In genomic region chr3:89966946-89967345, GRCm38 (mm10) we compare ENCODE assay signal across 11 mouse cellular contexts. TPM values are rescaled to one million over a fixed set of nuclear protein-coding genes. Genes with fewer than 3 reads are reported as not detected.
DNase-seq lines count a peak whose midpoint lies in the region; ATAC-seq and TF ChIP-seq lines count a peak whose summit lies in the region.
"Had no signal": no experiment of that assay in that cellular context is flagged by ENCODE, and none has a peak within 500 bp of the region (broad histone marks: within the 10 kb centered on the region; RNA-seq: fewer than 3 reads in every experiment).

No protein-coding gene starts in this region.

- no peaks in the 10 kb centered on the region for H3K79me2 ChIP-seq in liver, adult 2 months (ENCODE audit: control insufficient read depth, insufficient read depth, low read length)

- no peaks in the 10 kb centered on the region for H3K9me3 ChIP-seq in liver, embryonic 11.5 days (ENCODE audit: control insufficient read depth, low read length)
- H3K9me3 ChIP-seq in ES-E14 (ENCODE audit: control insufficient read depth, insufficient read depth, low read depth, low read length), result no peaks in the 10 kb centered on the region
- no peaks in the 10 kb centered on the region for H3K9me3 ChIP-seq in hindbrain, embryonic 12.5 days (replicated peaks)
- H3K9me3 ChIP-seq: limb, embryonic 13.5 days had no signal

- WGBS in liver, adult 2 months, result 75% methylated on average over 4 of the region's 4 CpGs
- WGBS in liver, embryonic 11.5 days, result 67% methylated on average over 4 of the region's 4 CpGs
- 69% methylated on average over 4 of the region's 4 CpGs for WGBS in small intestine, adult 2 months
- WGBS in hindbrain, embryonic 12.5 days, result 79% methylated on average over 4 of the region's 4 CpGs

- peaks cover 5% of the 10 kb centered on the region; the same call in 1 of the 2 replicates for H3K27me3 ChIP-seq in liver, adult 2 months (ENCODE audit: control insufficient read depth, insufficient read depth, low read length)
- H3K27me3 ChIP-seq in liver, embryonic 11.5 days (replicated peaks; ENCODE audit: control insufficient read depth, insufficient read depth, low read length), result no peaks in the 10 kb centered on the region; the same call in 1 of the 2 replicates
- H3K27me3 ChIP-seq in small intestine, adult 2 months (ENCODE audit: control insufficient read depth, insufficient read depth, low read length), result peaks cover 17% of the 10 kb centered on the region
- H3K27me3 ChIP-seq in hindbrain, embryonic 12.5 days, result no peaks in the 10 kb centered on the region
- H3K27me3 ChIP-seq: limb, embryonic 13.5 days had no signal

- no peaks in the 10 kb centered on the region for H3K36me3 ChIP-seq in liver, adult 2 months (ENCODE audit: control insufficient read depth, insufficient read depth, low read length)
- no peaks in the 10 kb centered on the region for H3K36me3 ChIP-seq in liver, embryonic 11.5 days (ENCODE audit: control insufficient read depth, insufficient read depth, low read length)
- no peaks in the 10 kb centered on the region for H3K36me3 ChIP-seq in ES-E14 (ENCODE audit: control insufficient read depth, insufficient read depth, low read length, poor library complexity, severe bottlenecking)
- H3K36me3 ChIP-seq in small intestine, adult 2 months (ENCODE audit: control insufficient read depth, insufficient read depth, low read length), result no peaks in the 10 kb centered on the region
- no peaks in the 10 kb centered on the region; the same call in 1 of the 2 replicates for H3K36me3 ChIP-seq in hindbrain, embryonic 12.5 days

- H3K9ac ChIP-seq in liver, adult 2 months (ENCODE audit: low read depth, low read length), result no peak overlapping the region
- no peak overlapping the region for H3K9ac ChIP-seq in liver, embryonic 11.5 days (ENCODE audit: low read depth, low read length)
- H3K9ac ChIP-seq in ES-E14 (ENCODE audit: insufficient read depth, low read depth, low read length, poor library complexity, severe bottlenecking), result no peak overlapping the region
- H3K9ac ChIP-seq in hindbrain, embryonic 12.5 days, result no peak overlapping the region
- H3K9ac ChIP-seq: limb, embryonic 13.5 days had no signal

- no peak for TF ChIP-seq POLR2A in liver, adult 2 months (IDR thresholded peaks at IDR 0.05; ENCODE audit: extremely low read depth, insufficient read depth, low read length)
- no peak for TF ChIP-seq POLR2A in cortical plate, adult 2 months (IDR thresholded peaks at IDR 0.05; ENCODE audit: extremely low read depth, insufficient read depth, low read length)
- TF ChIP-seq POLR2A in small intestine, adult 2 months (IDR thresholded peaks at IDR 0.05; ENCODE audit: low read depth, low read length), result no peak

- H3K4me1 ChIP-seq in liver, adult 2 months (ENCODE audit: control insufficient read depth, insufficient read depth, low read length), result no peaks in the 10 kb centered on the region; the same call in 1 of the 2 replicates
- H3K4me1 ChIP-seq in liver, embryonic 11.5 days (replicated peaks; ENCODE audit: control insufficient read depth, insufficient read depth, low read length), result peaks cover 9% of the 10 kb centered on the region
- peaks cover 0 to 7% of the 10 kb centered on the region in 2 experiments; a peak in 2 of 4 replicates for H3K4me1 ChIP-seq in ES-E14 (ENCODE audit: control insufficient read depth in 2 of 2, insufficient read depth in 2 of 2, low read length in 2 of 2, poor library complexity in 1 of 2)
- peaks cover 1% of the 10 kb centered on the region; the same call in 1 of the 2 replicates for H3K4me1 ChIP-seq in cortical plate, adult 2 months (ENCODE audit: control insufficient read depth, insufficient read depth, low read length)
- H3K4me1 ChIP-seq in small intestine, adult 2 months (ENCODE audit: control insufficient read depth, insufficient read depth, insufficient read length, low read length), result no peaks in the 10 kb centered on the region
- H3K4me1 ChIP-seq in hindbrain, embryonic 12.5 days, result peaks cover 14% of the 10 kb centered on the region

- H3K4me2 ChIP-seq in liver, embryonic 11.5 days, result no peak overlapping the region
- no peak overlapping the region for H3K4me2 ChIP-seq in hindbrain, embryonic 12.5 days (replicated peaks)
- H3K4me2 ChIP-seq: limb, embryonic 13.5 days had no signal

- no peak overlapping the region for H3K27ac ChIP-seq in liver, adult 2 months (replicated peaks; ENCODE audit: insufficient read depth, low read depth, low read length)
- H3K27ac ChIP-seq in liver, embryonic 11.5 days (ENCODE audit: low read depth, low read length), result no peak overlapping the region
- no peak overlapping the region for H3K27ac ChIP-seq in ES-E14 (ENCODE audit: insufficient read depth, low read depth, low read length, poor library complexity, severe bottlenecking)
- no peak overlapping the region for H3K27ac ChIP-seq in cortical plate, adult 2 months (ENCODE audit: insufficient read depth, low read length)
- H3K27ac ChIP-seq in small intestine, adult 2 months (ENCODE audit: insufficient read depth, low read depth, low read length), result no peak overlapping the region
- no peak overlapping the region for H3K27ac ChIP-seq in hindbrain, embryonic 12.5 days
- H3K27ac ChIP-seq: limb, embryonic 13.5 days had no signal

- no peak for ATAC-seq in liver, embryonic 11.5 days (replicated peaks; ENCODE audit: low FRiP score)
- no peak for ATAC-seq in hindbrain, embryonic 12.5 days (ENCODE audit: low FRiP score)

- peak; percentile 22 for DNase-seq in liver, adult 2 months (ENCODE audit: extremely low read depth, low read depth, low spot score)
- DNase-seq in liver, embryonic 11.5 days (ENCODE audit: low spot score), result no peak
- DNase-seq in ES-E14 (ENCODE audit: low read depth, low spot score), result peak; percentile 69
- DNase-seq in adrenal gland, adult (ENCODE audit: inconsistent age in 2 of 2, low spot score in 1 of 2), result no peak
- no peak for DNase-seq in heart, adult 8-10 months (ENCODE audit: low spot score)
- DNase-seq: cerebellum, adult 9-11 months; gastrocnemius, postnatal 10 days had no signal

- in situ Hi-C loops in ES-E14 (cut with MboI; ENCODE audit: low sequenced_read_pairs in 2 of 2, unreplicated experiment in 2 of 2), result no loop called here

- H3K4me3 ChIP-seq in liver, adult 2 months (ENCODE audit: insufficient read depth, low read depth, low read length), result no peak overlapping the region
- no peak overlapping the region for H3K4me3 ChIP-seq in liver, embryonic 11.5 days (ENCODE audit: low read depth, low read length)
- no peak overlapping the region for H3K4me3 ChIP-seq in ES-E14 (ENCODE audit: insufficient read depth in 1 of 2, low read depth in 1 of 2, low read length in 2 of 2, poor library complexity in 1 of 2, severe bottlenecking in 1 of 2)
- no peak overlapping the region for H3K4me3 ChIP-seq in cortical plate, adult 2 months (ENCODE audit: insufficient read depth, low read length)
- H3K4me3 ChIP-seq in small intestine, adult 2 months (ENCODE audit: low read depth, low read length), result no peak overlapping the region
- no peak overlapping the region for H3K4me3 ChIP-seq in hindbrain, embryonic 12.5 days
- H3K4me3 ChIP-seq: limb, embryonic 13.5 days had no signal

- peak; percentile 38 for TF ChIP-seq CTCF in liver, adult 2 months (IDR thresholded peaks at IDR 0.05; ENCODE audit: low read depth, low read length)
- TF ChIP-seq CTCF in cortical plate, adult 2 months (IDR thresholded peaks at IDR 0.05; ENCODE audit: extremely low read depth, insufficient read depth, low read length), result peak; percentile 16; the same call in 1 of the 2 replicates
- TF ChIP-seq CTCF in small intestine, adult 2 months (IDR thresholded peaks at IDR 0.05; ENCODE audit: extremely low read depth, insufficient read length, insufficient replicate concordance, low read depth, low read length), result peak; percentile 22; the same call in 1 of the 2 replicates

TF ChIP-seq in ES-E14, 5 proteins besides CTCF, POLR2A, EP300 and RAD21:
- TF ChIP-seq ZC3H11A (IDR thresholded peaks at IDR 0.05; ENCODE audit: borderline replicate concordance, low read depth, low read length) (no peak), CHD2 (IDR thresholded peaks at IDR 0.05; ENCODE audit: low read depth, low read length) (no peak)
TF ChIP-seq in ES-E14: peak in this region for 0.

RNA-seq across cellular contexts. Expression of gene Atp8b2, which starts 3.6 kb away (rescaled TPM):
- total RNA-seq in liver, adult 2 months (2014; rRNA removed), result 2.3 and 2.6 TPM in 2 replicates
- 2.2 and 4.0 TPM in 2 replicates for polyA plus RNA-seq in liver, adult 2 months (2012; rRNA removed)
- 7.7 and 9.1 TPM in 2 replicates for polyA plus RNA-seq in liver, embryonic 11.5 days (2014; fragmentation: Nextera tagmentation; extraction: Ambion mirVana)
- 41.6 and 51.4 TPM in 2 replicates for total RNA-seq in ES-E14 (2012; rRNA removed)
- polyA plus RNA-seq in cortical plate, adult 2 months (2012; rRNA removed), result 112 and 117 TPM in 2 replicates
- 8.3 and 13.5 TPM in 2 replicates for polyA plus RNA-seq in small intestine, adult 2 months (2012; rRNA removed)
- 10 to 100 TPM; 14.5 to 17.8 (median 15.8) TPM for total RNA-seq in heart, adult 8-10 months (2022)
- 20.3 and 22.8 TPM in 2 replicates for polyA plus RNA-seq in hindbrain, embryonic 12.5 days (2016; fragmentation: Nextera tagmentation; extraction: Ambion mirVana)

RNA-seq across cellular contexts. Expression of gene Hax1, which starts 31.6 kb away (rescaled TPM):
- total RNA-seq in liver, adult 2 months (2014; rRNA removed), result 82.1 and 86.1 TPM in 2 replicates
- 68.6 and 70.2 TPM in 2 replicates for polyA plus RNA-seq in liver, adult 2 months (2012; rRNA removed)
- 187 TPM in 2 replicates for polyA plus RNA-seq in liver, embryonic 11.5 days (2014; fragmentation: Nextera tagmentation; extraction: Ambion mirVana)
- total RNA-seq in ES-E14 (2012; rRNA removed), result 222 and 241 TPM in 2 replicates
- polyA plus RNA-seq in cortical plate, adult 2 months (2012; rRNA removed), result 96.1 and 101 TPM in 2 replicates
- polyA plus RNA-seq in small intestine, adult 2 months (2012; rRNA removed), result 11.6 and 22.1 TPM in 2 replicates
- total RNA-seq in heart, adult 8-10 months (2022), result 10 to 100 TPM; 38.8 to 56.6 (median 46.9) TPM
- polyA plus RNA-seq in hindbrain, embryonic 12.5 days (2016; fragmentation: Nextera tagmentation; extraction: Ambion mirVana), result 137 and 141 TPM in 2 replicates

RNA-seq across cellular contexts. Expression of gene Il6ra, which starts 54.0 kb away (rescaled TPM):
- total RNA-seq in liver, adult 2 months (2014; rRNA removed), result 15.4 and 19.7 TPM in 2 replicates
- 10.1 and 10.5 TPM in 2 replicates for polyA plus RNA-seq in liver, adult 2 months (2012; rRNA removed)
- 0.71 and 1.0 TPM in 2 replicates for polyA plus RNA-seq in liver, embryonic 11.5 days (2014; fragmentation: Nextera tagmentation; extraction: Ambion mirVana)
- 1.0 and 1.8 TPM in 2 replicates for total RNA-seq in ES-E14 (2012; rRNA removed)
- 2.4 and 2.6 TPM in 2 replicates for polyA plus RNA-seq in cortical plate, adult 2 months (2012; rRNA removed)
- polyA plus RNA-seq in small intestine, adult 2 months (2012; rRNA removed), result 3.0 and 3.7 TPM in 2 replicates
- total RNA-seq in heart, adult 8-10 months (2022), result 1 to 10 TPM; 2.8 to 4.3 (median 3.1) TPM
- polyA plus RNA-seq in hindbrain, embryonic 12.5 days (2016; fragmentation: Nextera tagmentation; extraction: Ambion mirVana), result 0.66 and 1.2 TPM in 2 replicates

Comparison
In these comparisons a context has a peak if more than half of its experiments do, and no peak if none do; other contexts are left out.
1. DNase-seq: peak in liver, adult 2 months (single experiment) and ES-E14 (single experiment); none in liver, embryonic 11.5 days (single experiment), adrenal gland, adult (0 of 2) and heart, adult 8-10 months (single experiment).
2. Peak in every context shown above with its lines, with median percentiles within 50 percentile points of each other: CTCF ChIP-seq.